Mouse (Mus musculus) hindbrain, embryonic 16.5 days (tissue): Measurements from ENCODE around the gene Ripply3. TPM values are rescaled to one million over a fixed set of nuclear protein-coding genes. Genes with fewer than 3 reads are reported as not detected.
"Not testable (repeated sequence)": the region's sequence is repeated elsewhere in the genome, so short reads cannot be mapped to it uniquely, and the experiment has no call there.

Experiments used
- ATAC-seq: fragments of 200-750 bp; cut with Nextera tagmentation; 2 replicates; pipeline ENCODE4 v1.8.0; 2017; ENCODE audit warnings: moderate TSS enrichment, moderate library complexity
- H3K27ac ChIP-seq: fragments of 300-500 bp; sonication (generic); 2 replicates; pipeline ENCODE4 v1.5.1; 2014; ENCODE audit warnings: low read depth, mild to moderate bottlenecking, control low read depth, low read length, moderate library complexity
- H3K27me3 ChIP-seq: fragments of 300-500 bp; sonication (generic); replicated peaks from 2 replicates; pipeline ENCODE4 v1.6.1; 2014; ENCODE audit warnings: low read length; ENCODE audit not compliant: control insufficient read depth, insufficient read depth
- H3K36me3 ChIP-seq: fragments of 300-500 bp; sonication (generic); 2 replicates; pipeline ENCODE4 v1.6.1; 2014; ENCODE audit warnings: mild to moderate bottlenecking, low read length, moderate library complexity, mixed read lengths; ENCODE audit not compliant: control insufficient read depth, insufficient read depth
- H3K4me1 ChIP-seq: fragments of 300-500 bp; sonication (generic); 2 replicates; pipeline ENCODE4 v1.6.1; 2014; ENCODE audit warnings: low read depth, low read length; ENCODE audit not compliant: control insufficient read depth, insufficient read depth
- H3K4me2 ChIP-seq: fragments of 300-500 bp; sonication (generic); 2 replicates; pipeline ENCODE4 v1.6.1; 2014; ENCODE audit warnings: mild to moderate bottlenecking, low read length, control low read depth, moderate library complexity
- H3K4me3 ChIP-seq: fragments of 300-500 bp; sonication (generic); 2 replicates; pipeline ENCODE4 v1.5.1; 2014; ENCODE audit warnings: mild to moderate bottlenecking, low read length, control low read depth, moderate library complexity
- H3K9ac ChIP-seq: fragments of 300-500 bp; sonication (generic); 2 replicates; pipeline ENCODE4 v1.6.1; 2014; ENCODE audit warnings: low read depth, mild to moderate bottlenecking, control low read depth, low read length, moderate library complexity
- H3K9me3 ChIP-seq: fragments of 300-500 bp; sonication (generic); 2 replicates; pipeline ENCODE4 v1.6.1; 2014; ENCODE audit warnings: mild to moderate bottlenecking, low read length, moderate library complexity; ENCODE audit not compliant: control insufficient read depth
- WGBS: fragments of 180-500 bp; shearing (Covaris S2); extraction: QIAGEN DNeasy Blood & Tissue Kit; methylation state at CpG from one replicate; pipeline ENCODE4 v1.1.7; 2014; 5-methylcytosine and 5-hydroxymethylcytosine counted together
- polyA plus RNA-seq: library from polyadenylated mRNA; unstranded; fragments of >200 nt; fragmentation: Nextera tagmentation; extraction: Ambion mirVana; gene quantifications from 2 replicates; pipeline ENCODE4 v1.2.1, GENCODE M21; 2015

The Ripply3 gene
- polyA plus RNA-seq, 1 experiment from 2014 or later = 0.84 TPM

DNA sequence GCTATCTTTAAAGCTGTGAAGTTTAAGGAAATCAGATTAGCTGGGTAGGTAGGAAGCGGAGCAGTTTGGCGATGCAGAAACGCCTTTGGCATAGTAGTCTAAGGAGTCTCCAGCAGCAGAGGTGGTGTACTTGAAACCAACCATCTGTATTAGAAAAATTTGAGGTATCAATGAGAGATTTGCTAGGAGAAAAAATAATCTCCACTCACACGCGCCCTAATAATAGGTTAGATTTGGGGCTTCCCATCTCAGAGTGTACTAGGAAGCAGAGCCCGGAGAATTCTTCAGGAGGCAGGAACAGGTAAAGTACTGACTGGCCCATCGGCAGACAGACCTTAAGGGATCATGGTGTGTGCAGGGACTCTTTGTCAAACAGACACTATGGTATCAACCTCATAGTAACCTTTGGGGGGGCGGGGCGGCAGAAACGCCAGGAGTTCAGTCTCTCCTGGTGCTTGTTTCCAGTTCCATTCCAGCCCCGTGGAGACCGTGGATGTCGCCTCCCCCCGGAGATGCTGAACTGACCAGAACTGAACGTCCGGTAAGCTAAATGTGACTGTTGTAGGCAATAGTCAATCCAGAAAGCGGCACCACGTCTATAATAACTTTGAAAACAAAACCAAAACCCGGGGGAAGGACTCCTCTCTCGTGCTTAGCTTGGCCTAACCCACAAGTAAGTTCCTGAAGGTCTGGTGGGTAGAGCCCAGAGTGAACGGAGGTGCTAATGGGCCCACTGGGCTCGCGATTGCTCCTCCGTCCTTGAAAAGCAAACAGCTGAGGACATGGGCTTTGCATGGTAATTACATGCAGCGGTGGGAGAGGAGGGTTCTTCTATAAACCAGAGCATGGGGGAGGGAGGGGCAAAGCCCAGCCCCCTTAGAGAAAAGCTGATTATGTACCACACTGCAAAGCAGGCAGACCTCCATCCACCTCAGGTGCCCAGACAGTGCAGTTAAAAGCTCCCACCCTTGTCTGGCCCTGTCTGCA, 954 bp downstream of the Ripply3 start:
- H3K4me3 ChIP-seq = peak overlapping the region; percentile 42
- peak overlapping the region; percentile 67 for H3K4me2 ChIP-seq
- H3K27me3 ChIP-seq = peaks cover 9% of the 10 kb centered on the region
- ATAC-seq = no peak
- peaks cover 11% of the 10 kb centered on the region for H3K4me1 ChIP-seq
- H3K27ac ChIP-seq = no peak overlapping the region
- no peak overlapping the region for H3K9ac ChIP-seq
- no peaks in the 10 kb centered on the region for H3K9me3 ChIP-seq
- no peaks in the 10 kb centered on the region for H3K36me3 ChIP-seq
- WGBS = 10% methylated on average over 25 of the region's 25 CpGs

DNA sequence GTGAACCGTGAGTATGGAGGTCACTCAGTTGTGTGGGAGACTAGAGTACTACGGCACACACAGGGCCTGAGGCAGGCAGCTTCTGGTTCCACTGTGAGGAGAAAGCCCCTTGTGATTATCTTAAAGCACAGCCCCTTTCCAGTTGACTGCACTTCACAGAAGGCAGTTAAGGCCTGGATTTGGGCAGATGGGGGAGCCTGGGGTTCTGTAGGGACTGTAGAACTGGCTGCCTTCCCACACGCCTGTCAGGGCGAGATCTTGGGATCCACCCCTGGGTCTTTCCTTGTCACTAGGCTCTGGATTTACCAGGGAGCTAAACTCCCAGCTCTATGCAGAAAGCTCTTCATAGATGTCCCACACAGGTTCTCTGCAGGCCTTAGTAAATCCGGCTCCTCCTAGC, 2.2 kb downstream of the Ripply3 start:
- H3K27ac ChIP-seq = no peak overlapping the region
- peaks cover 11% of the 10 kb centered on the region for H3K4me1 ChIP-seq
- H3K4me3 ChIP-seq = no peak overlapping the region
- H3K4me2 ChIP-seq = no peak overlapping the region
- no peak overlapping the region for H3K9ac ChIP-seq
- ATAC-seq = 0 out of 2 replicates have a peak, but pooled peaks have one; percentile 27
- no peaks in the 10 kb centered on the region for H3K36me3 ChIP-seq
- peaks cover 9% of the 10 kb centered on the region for H3K27me3 ChIP-seq
- H3K9me3 ChIP-seq = no peaks in the 10 kb centered on the region
- 52% methylated on average over 5 of the region's 5 CpGs for WGBS

DNA sequence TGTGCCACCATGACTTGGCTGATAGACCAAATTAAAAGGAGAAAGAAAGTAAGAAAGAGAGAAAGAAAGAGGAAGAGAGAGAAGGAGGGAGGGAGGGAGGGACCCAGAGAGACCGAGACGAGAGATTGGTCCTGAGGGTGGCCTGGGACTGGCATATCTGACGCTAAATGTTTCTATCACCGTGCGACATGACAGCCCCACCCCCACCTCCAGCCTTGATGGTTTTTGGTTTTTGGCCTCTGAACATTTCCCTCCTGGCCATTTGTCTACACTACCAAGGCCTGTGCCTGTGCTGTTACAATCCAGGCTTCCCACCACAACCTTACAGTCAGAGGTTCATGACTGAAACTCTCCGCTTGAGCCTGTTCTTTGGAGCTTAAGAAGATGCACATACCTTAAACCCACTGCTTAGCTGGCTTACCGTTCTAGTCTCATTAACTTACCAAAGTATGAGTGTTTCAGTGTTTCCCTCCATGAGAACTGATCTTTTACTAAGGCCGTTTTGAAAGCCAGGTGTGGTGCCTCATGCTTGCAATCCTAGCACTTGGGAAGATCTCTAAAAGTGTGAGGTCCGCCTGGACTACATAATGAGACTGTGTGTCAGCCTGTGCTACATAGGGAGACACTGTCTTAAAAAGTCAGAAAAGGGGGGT, 3.1 kb downstream of the Ripply3 start:
- H3K9ac ChIP-seq = no peak overlapping the region
- H3K4me3 ChIP-seq = no peak overlapping the region
- peaks cover 9% of the 10 kb centered on the region for H3K27me3 ChIP-seq
- H3K36me3 ChIP-seq = no peaks in the 10 kb centered on the region
- no peak overlapping the region for H3K27ac ChIP-seq
- 79% methylated on average over 9 of the region's 9 CpGs for WGBS
- no peak for ATAC-seq
- H3K4me1 ChIP-seq = peaks cover 11% of the 10 kb centered on the region
- H3K9me3 ChIP-seq = no peaks in the 10 kb centered on the region
- no peak overlapping the region for H3K4me2 ChIP-seq

DNA sequence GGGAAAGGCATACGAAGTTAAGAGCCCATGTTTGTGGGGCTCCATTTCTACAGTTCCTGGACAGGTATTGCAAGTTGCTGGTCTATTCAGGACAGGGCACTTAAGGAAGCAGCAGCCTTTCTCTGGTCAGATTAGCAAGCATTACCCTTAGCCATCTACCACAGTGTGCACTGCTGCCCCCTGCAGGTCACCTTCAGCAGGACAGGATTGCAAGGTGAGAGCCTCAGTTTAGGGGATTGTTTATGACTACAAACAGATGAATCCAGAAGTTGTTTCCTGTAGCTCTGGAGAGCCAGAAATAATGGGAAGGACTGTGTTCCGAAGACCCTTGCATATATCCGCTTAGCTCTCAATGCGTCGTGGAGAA, 3.6 kb downstream of the Ripply3 start:
- 56% methylated on average over 5 of the region's 5 CpGs for WGBS
- Histone ChIP-seq H3K9ac (no peak overlapping the region), H3K9me3 (no peaks in the 10 kb centered on the region), H3K4me2 (no peak overlapping the region), H3K4me1 (peaks cover 11% of the 10 kb centered on the region), H3K27me3 (peaks cover 8% of the 10 kb centered on the region), H3K27ac (no peak overlapping the region), H3K4me3 (no peak overlapping the region), H3K36me3 (no peaks in the 10 kb centered on the region)
- no peak for ATAC-seq

DNA sequence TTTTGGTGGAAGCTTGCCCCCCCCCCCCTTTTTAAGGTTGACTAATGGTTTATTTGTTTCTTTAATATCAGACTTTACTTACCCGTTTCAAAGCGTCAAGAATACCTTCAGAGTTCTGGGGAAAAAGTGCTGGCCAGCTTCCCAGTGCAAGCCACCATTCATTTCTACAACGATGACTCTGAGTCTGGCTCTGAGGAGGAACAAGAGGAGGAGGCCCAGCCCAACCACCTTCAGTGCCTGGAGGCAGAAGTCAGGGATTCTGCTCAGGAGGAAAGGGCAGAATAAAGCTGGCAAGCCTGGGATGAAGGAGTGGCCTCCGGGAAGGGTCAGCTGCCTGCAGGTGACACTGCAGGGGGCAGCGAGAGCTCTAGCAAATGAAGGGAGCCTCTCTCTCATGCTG, 7.4 kb downstream of the Ripply3 start:
- no peaks in the 10 kb centered on the region for H3K27me3 ChIP-seq
- no peak for ATAC-seq
- no peak overlapping the region for H3K4me3 ChIP-seq
- H3K4me2 ChIP-seq = no peak overlapping the region
- H3K9ac ChIP-seq = no peak overlapping the region
- no peaks in the 10 kb centered on the region for H3K36me3 ChIP-seq
- H3K4me1 ChIP-seq = no peaks in the 10 kb centered on the region
- no peaks in the 10 kb centered on the region for H3K9me3 ChIP-seq
- 43% methylated on average over 5 of the region's 5 CpGs for WGBS
- H3K27ac ChIP-seq = no peak overlapping the region

DNA sequence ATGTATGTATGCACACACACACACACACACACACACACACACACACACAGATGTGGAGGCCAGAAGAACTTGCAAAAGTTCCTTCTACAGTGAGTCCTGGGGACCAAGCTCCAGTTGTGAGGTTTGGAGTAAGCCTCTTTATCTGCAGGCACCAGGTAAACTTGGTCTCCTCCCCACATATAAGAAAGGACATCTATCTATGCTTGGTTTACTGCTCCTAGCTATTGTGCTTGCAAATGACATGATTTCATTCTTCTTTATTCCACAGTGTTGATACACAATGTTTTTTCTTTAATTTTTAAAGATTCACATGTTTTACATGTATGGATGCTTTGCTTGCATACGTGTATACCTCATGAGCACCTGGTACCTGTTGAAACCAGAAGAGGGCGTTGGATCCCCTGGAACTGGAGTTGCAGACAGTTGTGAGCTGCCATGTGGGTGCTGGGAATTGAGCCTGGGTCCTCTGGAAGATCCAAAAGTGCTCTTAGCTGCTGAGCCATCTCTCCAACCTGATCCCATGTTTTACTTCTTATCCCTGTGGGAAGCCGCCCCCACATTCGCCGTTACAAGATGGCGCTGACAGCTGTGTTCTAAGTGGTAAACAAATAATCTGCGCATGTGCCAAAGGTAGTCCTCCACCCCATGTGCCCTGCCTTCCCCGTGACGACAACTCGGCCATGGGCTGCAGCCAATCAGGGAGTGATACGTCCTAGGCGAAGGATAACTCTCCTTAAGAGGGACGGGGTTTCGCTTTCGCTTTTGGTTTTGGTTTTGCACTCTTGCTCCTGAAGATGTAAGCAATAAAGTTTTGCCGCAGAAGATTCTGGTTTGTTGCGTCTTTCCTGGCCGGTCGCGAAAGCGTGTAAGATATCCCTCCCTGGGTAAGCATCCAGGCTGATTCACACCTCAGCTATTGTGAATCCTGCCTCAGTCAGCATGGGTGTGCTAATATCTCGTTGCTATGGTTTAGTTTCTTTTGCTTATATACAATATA, 11.2 kb downstream of the Ripply3 start:
- not testable (repeated sequence) for H3K4me3 ChIP-seq, H3K36me3 ChIP-seq, H3K27ac ChIP-seq, H3K4me2 ChIP-seq, H3K4me1 ChIP-seq, H3K27me3 ChIP-seq, H3K9ac ChIP-seq, H3K9me3 ChIP-seq, ATAC-seq
- WGBS = 95% methylated on average over 18 of the region's 22 CpGs

DNA sequence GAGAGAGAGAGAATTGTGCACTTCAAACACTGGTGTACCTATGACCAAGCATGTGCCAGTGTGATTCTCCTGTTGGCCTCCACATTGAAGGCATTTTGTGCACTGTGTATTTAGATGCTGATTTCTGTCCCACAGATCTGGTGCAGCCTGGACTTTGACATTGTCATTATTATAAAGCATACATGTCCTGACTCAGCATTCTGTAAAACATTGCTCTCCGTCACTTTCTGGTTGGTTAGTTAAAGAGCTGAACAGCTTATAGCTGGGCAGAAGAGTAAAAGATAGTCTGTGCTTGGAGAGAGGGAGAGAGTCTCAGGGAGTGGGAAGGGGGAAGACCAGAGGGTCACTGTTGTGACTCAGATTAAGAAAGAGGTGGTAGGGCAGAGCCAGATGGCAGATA, 17.5 kb downstream of the Ripply3 start:
- H3K4me1 ChIP-seq = peaks cover 9% of the 10 kb centered on the region
- no peak for ATAC-seq
- no peak overlapping the region for H3K27ac ChIP-seq
- no peak overlapping the region for H3K9ac ChIP-seq
- no peaks in the 10 kb centered on the region for H3K9me3 ChIP-seq
- no peaks in the 10 kb centered on the region for H3K36me3 ChIP-seq
- H3K4me2 ChIP-seq = no peak overlapping the region
- WGBS = 76% methylated on average over 1 of the region's 1 CpGs
- no peak overlapping the region for H3K4me3 ChIP-seq
- H3K27me3 ChIP-seq = no peaks in the 10 kb centered on the region

DNA sequence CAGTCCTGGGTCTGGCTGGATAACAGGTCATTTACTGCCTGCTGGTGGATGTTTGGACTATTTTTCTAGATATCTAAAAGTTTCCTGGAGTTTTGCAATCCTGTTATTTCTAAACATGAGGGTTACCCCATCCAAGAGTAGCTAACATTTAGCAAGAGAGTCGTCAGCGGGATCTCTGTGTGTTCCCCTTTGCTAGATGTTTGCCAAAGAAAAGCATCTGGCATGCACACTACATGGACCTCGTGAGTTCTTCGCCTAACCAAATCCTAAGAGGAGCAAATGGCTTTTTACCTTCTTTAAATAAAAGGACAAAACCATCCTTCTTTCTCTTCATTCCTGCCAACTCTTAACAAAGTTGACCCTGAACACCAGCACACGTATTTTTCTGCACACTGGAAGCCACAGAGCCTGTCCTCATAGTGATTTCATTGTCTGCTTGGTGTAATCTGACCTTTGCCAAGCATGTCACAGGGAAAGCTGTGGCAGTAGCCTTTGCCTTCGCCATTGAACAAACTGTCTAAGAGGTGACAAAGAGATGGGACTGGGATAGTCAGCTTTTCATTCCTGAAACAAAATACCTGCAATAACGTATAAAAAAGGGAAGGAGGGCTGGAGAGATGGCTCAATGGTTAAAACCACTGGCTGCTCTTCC, 19.0 kb downstream of the Ripply3 start:
- Histone ChIP-seq H3K36me3 (no peaks in the 10 kb centered on the region), H3K9me3 (no peaks in the 10 kb centered on the region), H3K9ac (no peak overlapping the region), H3K4me1 (peaks cover 9% of the 10 kb centered on the region), H3K27ac (no peak overlapping the region), H3K4me3 (no peak overlapping the region), H3K27me3 (no peaks in the 10 kb centered on the region), H3K4me2 (no peak overlapping the region)
- WGBS = 78% methylated on average over 7 of the region's 7 CpGs
- ATAC-seq = no peak
